Mouse (Mus musculus) E14TG2a.4 (cell line): ENCODE results near the gene Hyou1.
"Not testable (repeated sequence)": the region's sequence is repeated elsewhere in the genome, so short reads cannot be mapped to it uniquely, and the experiment has no call there.

Experiments used
- CTCF ChIP-seq: conservative IDR thresholded peaks from 2 replicates; pipeline ENCODE4 v1.5.1; 2014; ENCODE audit warnings: low read length
- POU5F1 ChIP-seq: IDR thresholded peaks from 2 replicates; pipeline ENCODE4 v1.6.1; 2014; ENCODE audit warnings: low read length, borderline replicate concordance

- TF ChIP-seq CTCF, POU5F1: not testable (repeated sequence)
Observed at GRCm38 (mm10) chr9:44361931-44362330, 17.4 kb upstream of the Hyou1 start.
